Mouse (Mus musculus) embryonic facial prominence, embryonic 12.5 days (tissue): ENCODE data around the gene C1qtnf2. TPM values are rescaled to one million over a fixed set of nuclear protein-coding genes. Genes with fewer than 3 reads are reported as not detected.

Experiments used
- ATAC-seq: fragments of 200-750 bp; cut with Nextera tagmentation; 2 replicates; pipeline ENCODE4 v1.8.0; 2017; ENCODE audit not compliant: insufficient number of reproducible peaks, insufficient read depth, low FRiP score, low TSS enrichment
- H3K27ac ChIP-seq: fragments of 300-500 bp; sonication (generic); 2 replicates; pipeline ENCODE4 v1.5.1; 2016; ENCODE audit warnings: mild to moderate bottlenecking
- H3K27me3 ChIP-seq: fragments of 300-500 bp; sonication (generic); 2 replicates; pipeline ENCODE4 v1.6.1; 2016; ENCODE audit warnings: mild to moderate bottlenecking, moderate library complexity
- H3K36me3 ChIP-seq: fragments of 300-500 bp; sonication (generic); 2 replicates; pipeline ENCODE4 v1.6.1; 2016; ENCODE audit warnings: mild to moderate bottlenecking
- H3K4me1 ChIP-seq: fragments of 300-500 bp; sonication (generic); 2 replicates; pipeline ENCODE4 v1.6.1; 2016
- H3K4me2 ChIP-seq: fragments of 300-500 bp; sonication (generic); replicated peaks from 2 replicates; pipeline ENCODE4 v1.6.1; 2016; ENCODE audit warnings: mild to moderate bottlenecking, moderate library complexity
- H3K4me3 ChIP-seq: fragments of 300-500 bp; sonication (generic); 2 replicates; pipeline ENCODE4 v1.5.1; 2016; ENCODE audit warnings: mild to moderate bottlenecking
- H3K9ac ChIP-seq: fragments of 300-500 bp; sonication (generic); 2 replicates; pipeline ENCODE4 v1.6.1; 2016; ENCODE audit warnings: mild to moderate bottlenecking, moderate library complexity
- H3K9me3 ChIP-seq: fragments of 300-500 bp; sonication (generic); 2 replicates; pipeline ENCODE4 v1.6.1; 2016; ENCODE audit warnings: mild to moderate bottlenecking, moderate library complexity
- WGBS: fragments of 180-500 bp; shearing (Covaris S2); methylation state at CpG from one replicate; pipeline ENCODE4 v1.1.7; 2016; 5-methylcytosine and 5-hydroxymethylcytosine counted together
- polyA plus RNA-seq: library from polyadenylated mRNA; unstranded; fragments of >200 nt; fragmentation: Nextera tagmentation; extraction: Ambion mirVana; gene quantifications from 2 replicates; pipeline ENCODE4 v1.2.1, GENCODE M21; 2016

C1qtnf2 gene
- polyA plus RNA-seq, 1 experiment from 2014 or later: 7.3 TPM

GRCm38 (mm10) chr11:43452266-43452665 is 21.8 kb upstream of the C1qtnf2 start:
- H3K4me2 ChIP-seq: no peak overlapping the region
- no peaks in the 10 kb centered on the region for H3K4me1 ChIP-seq
- 79% methylated on average over 2 of the region's 2 CpGs for WGBS
- H3K9me3 ChIP-seq: no peaks in the 10 kb centered on the region
- peaks cover 4% of the 10 kb centered on the region for H3K36me3 ChIP-seq
- no peaks in the 10 kb centered on the region for H3K27me3 ChIP-seq
- no peak overlapping the region for H3K27ac ChIP-seq
- no peak overlapping the region for H3K9ac ChIP-seq
- no peak for ATAC-seq
- H3K4me3 ChIP-seq: no peak overlapping the region

- WGBS: 93% methylated on average over 25 of the region's 25 CpGs
- H3K36me3 ChIP-seq: no peaks in the 10 kb centered on the region
- no peaks in the 10 kb centered on the region for H3K4me1 ChIP-seq
- H3K27me3 ChIP-seq: no peaks in the 10 kb centered on the region
- no peak overlapping the region for H3K4me2 ChIP-seq
- H3K9me3 ChIP-seq: no peaks in the 10 kb centered on the region
- H3K4me3 ChIP-seq: no peak overlapping the region
- no peak overlapping the region for H3K9ac ChIP-seq
- no peak overlapping the region for H3K27ac ChIP-seq
- no peak for ATAC-seq
Observed at GRCm38 (mm10) chr11:43463204-43463603, 10.9 kb upstream of the C1qtnf2 start.

GRCm38 (mm10) chr11:43470118-43470517 is 4.0 kb upstream of the C1qtnf2 start:
- 36% methylated on average over 5 of the region's 5 CpGs for WGBS

GRCm38 (mm10) chr11:43470881-43471820 is 2.9 kb upstream of the C1qtnf2 start:
- no peak for ATAC-seq
- 70% methylated on average over 6 of the region's 6 CpGs for WGBS

More at GRCm38 (mm10) chr11:43470118-43470517, 4.0 kb upstream of the C1qtnf2 start:
- no peak overlapping the region for H3K27ac ChIP-seq
- peaks cover 9% of the 10 kb centered on the region for H3K4me1 ChIP-seq
- no peak overlapping the region for H3K4me3 ChIP-seq
- H3K4me2 ChIP-seq: no peak overlapping the region
- H3K36me3 ChIP-seq: no peaks in the 10 kb centered on the region
- H3K9ac ChIP-seq: no peak overlapping the region
- H3K27me3 ChIP-seq: peaks cover 5% of the 10 kb centered on the region; the same call in 1 of the 2 replicates
- H3K9me3 ChIP-seq: no peaks in the 10 kb centered on the region
- ATAC-seq: no peak

GRCm38 (mm10) chr11:43473115-43473514 is 961 bp upstream of the C1qtnf2 start:
- Histone ChIP-seq H3K36me3 (no peaks in the 10 kb centered on the region), H3K4me3 (no peak overlapping the region), H3K4me2 (no peak overlapping the region), H3K4me1 (peaks cover 9% of the 10 kb centered on the region), H3K9me3 (no peaks in the 10 kb centered on the region), H3K27ac (no peak overlapping the region), H3K9ac (no peak overlapping the region), H3K27me3 (peaks cover 5% of the 10 kb centered on the region; the same call in 1 of the 2 replicates)
- ATAC-seq: no peak
- 51% methylated on average over 1 of the region's 1 CpGs for WGBS

More at GRCm38 (mm10) chr11:43470881-43471820, 2.9 kb upstream of the C1qtnf2 start:
- no peaks in the 10 kb centered on the region for H3K36me3 ChIP-seq
- H3K27me3 ChIP-seq: peaks cover 5% of the 10 kb centered on the region; the same call in 1 of the 2 replicates
- no peak overlapping the region for H3K4me3 ChIP-seq
- H3K4me2 ChIP-seq: no peak overlapping the region
- no peak overlapping the region for H3K27ac ChIP-seq
- peaks cover 9% of the 10 kb centered on the region for H3K4me1 ChIP-seq
- H3K9me3 ChIP-seq: no peaks in the 10 kb centered on the region
- no peak overlapping the region for H3K9ac ChIP-seq

- ATAC-seq: no peak
- Histone ChIP-seq H3K9ac (peak overlapping the region; percentile 5; the same call in 1 of the 2 replicates), H3K4me1 (peaks cover 9% of the 10 kb centered on the region), H3K27me3 (peaks cover 5% of the 10 kb centered on the region; the same call in 1 of the 2 replicates), H3K4me3 (peak overlapping the region; percentile 25), H3K4me2 (peak overlapping the region; percentile 58), H3K36me3 (no peaks in the 10 kb centered on the region), H3K27ac (no peak overlapping the region), H3K9me3 (no peaks in the 10 kb centered on the region)
- 55% methylated on average over 15 of the region's 15 CpGs for WGBS
Observed at GRCm38 (mm10) chr11:43473635-43474224, 346 bp upstream of the C1qtnf2 start.

GRCm38 (mm10) chr11:43479376-43479775 is 5.3 kb downstream of the C1qtnf2 start:
- peaks cover 3% of the 10 kb centered on the region; the same call in 1 of the 2 replicates for H3K27me3 ChIP-seq
- H3K4me2 ChIP-seq: no peak overlapping the region
- H3K4me1 ChIP-seq: peaks cover 34% of the 10 kb centered on the region
- no peak overlapping the region for H3K27ac ChIP-seq
- no peaks in the 10 kb centered on the region for H3K36me3 ChIP-seq
- no peak overlapping the region for H3K9ac ChIP-seq
- no peak overlapping the region for H3K4me3 ChIP-seq
- WGBS: 65% methylated on average over 3 of the region's 3 CpGs
- H3K9me3 ChIP-seq: no peaks in the 10 kb centered on the region
- ATAC-seq: no peak

GRCm38 (mm10) chr11:43480561-43480960 is 6.5 kb downstream of the C1qtnf2 start:
- H3K9me3 ChIP-seq: no peaks in the 10 kb centered on the region
- H3K27me3 ChIP-seq: no peaks in the 10 kb centered on the region
- peaks cover 31% of the 10 kb centered on the region for H3K4me1 ChIP-seq
- H3K27ac ChIP-seq: peak overlapping the region; percentile 33; the same call in 1 of the 2 replicates
- H3K36me3 ChIP-seq: no peaks in the 10 kb centered on the region
- no peak overlapping the region for H3K4me2 ChIP-seq
- no peak for ATAC-seq
- H3K9ac ChIP-seq: no peak overlapping the region
- 26% methylated on average over 5 of the region's 5 CpGs for WGBS
- no peak overlapping the region for H3K4me3 ChIP-seq

- no peak overlapping the region for H3K4me2 ChIP-seq
- no peak for ATAC-seq
- H3K4me1 ChIP-seq: peaks cover 31% of the 10 kb centered on the region
- H3K9me3 ChIP-seq: no peaks in the 10 kb centered on the region
- WGBS: 44% methylated on average over 3 of the region's 3 CpGs
- no peak overlapping the region for H3K4me3 ChIP-seq
- H3K36me3 ChIP-seq: no peaks in the 10 kb centered on the region
- 0 out of 2 replicates have a peak overlapping the region, but pooled peaks have one; percentile 50 for H3K27ac ChIP-seq
- H3K9ac ChIP-seq: no peak overlapping the region
- no peaks in the 10 kb centered on the region for H3K27me3 ChIP-seq
Observed at GRCm38 (mm10) chr11:43481672-43482522, 7.8 kb downstream of the C1qtnf2 start.

- H3K4me2 ChIP-seq: no peak overlapping the region
- no peaks in the 10 kb centered on the region for H3K27me3 ChIP-seq
- ATAC-seq: no peak
- H3K4me3 ChIP-seq: no peak overlapping the region
- 34% methylated on average over 6 of the region's 6 CpGs for WGBS
- peak overlapping the region; percentile 74 for H3K27ac ChIP-seq
- H3K9me3 ChIP-seq: no peaks in the 10 kb centered on the region
- H3K36me3 ChIP-seq: no peaks in the 10 kb centered on the region
- H3K9ac ChIP-seq: no peak overlapping the region
- peaks cover 31% of the 10 kb centered on the region for H3K4me1 ChIP-seq
Observed at GRCm38 (mm10) chr11:43483122-43483792, 9.2 kb downstream of the C1qtnf2 start.

GRCm38 (mm10) chr11:43484057-43484456 is 10.0 kb downstream of the C1qtnf2 start:
- Histone ChIP-seq H3K4me2 (no peak overlapping the region), H3K4me1 (peaks cover 31% of the 10 kb centered on the region), H3K27ac (no peak overlapping the region), H3K9me3 (no peaks in the 10 kb centered on the region), H3K36me3 (no peaks in the 10 kb centered on the region), H3K4me3 (no peak overlapping the region), H3K9ac (no peak overlapping the region), H3K27me3 (no peaks in the 10 kb centered on the region)
- no peak for ATAC-seq
- 83% methylated on average over 4 of the region's 4 CpGs for WGBS
